Mouse (Mus musculus) central nervous system, embryonic 11.5 days (tissue): Measurements from ENCODE around the gene Rsph10b. TPM values are rescaled to one million over a fixed set of nuclear protein-coding genes. Genes with fewer than 3 reads are reported as not detected.

Source experiments
- polyA plus RNA-seq: library from polyadenylated mRNA; depleted of rRNA; stranded (reverse); fragments of >200 nt; gene quantifications from 2 replicates; pipeline ENCODE4 v1.2.3, GENCODE M21; 2012; rRNA removed

Gene Rsph10b
- polyA plus RNA-seq = 3.7 TPM in 2 replicates

DNA sequence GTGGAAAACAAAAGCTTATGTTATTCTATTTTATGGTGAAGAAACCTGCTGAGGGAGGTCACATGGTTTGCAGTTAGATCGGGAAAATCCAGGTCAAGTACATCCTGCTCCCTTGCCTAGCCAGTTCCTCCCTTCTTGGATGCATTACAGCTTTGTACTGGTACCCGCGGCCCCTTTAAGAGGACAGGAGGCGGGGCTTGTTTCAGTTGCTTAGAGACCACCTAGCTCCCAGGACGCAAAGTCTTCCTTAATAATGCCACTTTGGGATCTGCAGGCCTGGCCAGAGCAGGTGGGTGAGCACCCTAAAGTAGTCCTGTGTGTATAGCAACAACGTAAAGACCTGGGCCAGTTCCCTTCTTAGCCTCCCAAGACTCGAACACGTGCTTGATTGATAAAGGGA is at the start of gene Rsph10b:
TSS of gene Rsph10b (plus strand) at position 205 of the 400 bp plus-strand sequence.

DNA sequence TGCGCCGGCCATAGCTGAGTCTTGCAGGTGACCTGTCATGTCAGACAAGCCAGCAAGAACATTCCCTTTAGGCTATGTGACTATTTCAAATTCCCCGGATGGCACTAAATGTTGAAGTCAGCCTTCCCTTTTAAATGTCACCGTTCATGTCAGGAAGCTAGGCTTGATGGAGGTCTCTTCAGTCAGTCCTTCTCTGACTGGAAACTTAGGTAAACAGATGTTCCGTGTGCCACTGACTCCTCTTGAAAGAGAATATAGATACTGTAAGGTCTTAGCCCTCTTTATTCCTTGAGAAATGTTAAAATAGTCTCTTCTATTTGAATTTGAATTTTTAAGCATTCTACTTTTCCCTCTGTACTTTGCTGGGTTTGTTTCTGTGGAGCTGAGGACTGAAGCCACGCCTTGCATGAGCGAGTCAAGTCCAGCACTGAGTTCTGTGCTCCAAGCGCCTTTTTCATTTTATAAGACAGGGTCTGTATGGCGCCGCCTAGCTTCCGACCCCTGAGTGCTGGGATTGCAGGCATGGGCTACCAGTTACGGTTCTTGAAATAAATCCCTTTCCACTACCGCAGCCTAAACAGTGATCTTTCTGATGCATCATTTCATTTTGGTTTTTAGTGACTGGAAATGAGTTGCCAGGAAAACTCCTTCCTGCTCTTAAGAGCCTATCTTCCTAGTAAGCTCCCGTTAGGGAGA is 35.1 kb upstream of the Rsph10b start, which contains the start of gene Ankrd61:
TSS of gene Ankrd61 (minus strand) at position 51 of the 696 bp plus-strand sequence.

DNA sequence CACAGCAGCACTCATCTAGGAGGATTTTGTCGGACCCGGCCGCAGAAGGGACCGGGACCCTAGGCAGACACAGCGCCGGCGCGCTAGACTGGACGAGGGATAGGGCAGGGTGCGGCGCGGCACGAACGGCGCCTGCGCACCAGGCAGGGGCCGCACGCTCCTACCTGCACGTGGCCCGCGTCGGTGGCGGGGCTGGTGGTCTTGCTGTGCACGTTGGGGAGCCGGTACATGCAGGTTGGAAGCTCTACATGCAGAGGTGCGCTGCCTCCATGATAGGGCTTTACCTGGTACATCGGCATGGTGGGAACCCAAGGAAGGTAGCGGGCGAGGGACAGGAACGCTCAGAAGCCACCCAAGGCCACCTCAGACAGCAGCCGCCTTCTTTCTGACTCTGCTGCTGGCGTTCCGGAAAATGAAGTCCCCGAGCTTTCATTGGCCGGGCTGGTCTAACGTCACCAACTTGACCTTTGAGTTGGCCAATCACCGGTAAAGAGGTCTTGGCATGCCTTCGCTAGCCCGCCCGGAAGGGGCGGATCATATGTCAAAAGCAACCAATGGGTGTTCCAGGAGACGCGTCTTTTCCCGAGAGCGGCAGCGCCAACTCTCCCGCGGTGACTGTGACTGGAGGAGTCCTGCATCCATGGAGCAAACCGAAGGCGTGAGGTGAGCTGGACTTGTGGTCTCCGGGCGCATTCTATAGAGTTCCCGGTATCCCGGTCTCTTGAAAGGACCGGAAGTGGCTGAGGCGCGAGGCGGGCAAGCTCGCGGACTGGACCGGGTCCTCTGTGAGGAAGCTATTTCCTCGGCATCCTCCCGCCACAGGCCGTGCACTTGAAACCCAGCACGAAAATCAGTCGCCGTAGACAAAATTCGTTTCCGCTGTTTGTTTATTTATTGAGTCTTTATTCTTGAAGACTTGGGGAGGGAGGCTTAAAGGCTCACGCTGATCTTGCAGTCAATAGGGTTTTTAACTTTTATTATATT is 23.1 kb upstream of the Rsph10b start, which contains the start of the genes Aimp2 and Pms2:
TSS of gene Aimp2 (minus strand) at position 431 of the 984 bp plus-strand sequence.
TSS of gene Pms2 (plus strand) at position 548 of the 984 bp plus-strand sequence.

DNA sequence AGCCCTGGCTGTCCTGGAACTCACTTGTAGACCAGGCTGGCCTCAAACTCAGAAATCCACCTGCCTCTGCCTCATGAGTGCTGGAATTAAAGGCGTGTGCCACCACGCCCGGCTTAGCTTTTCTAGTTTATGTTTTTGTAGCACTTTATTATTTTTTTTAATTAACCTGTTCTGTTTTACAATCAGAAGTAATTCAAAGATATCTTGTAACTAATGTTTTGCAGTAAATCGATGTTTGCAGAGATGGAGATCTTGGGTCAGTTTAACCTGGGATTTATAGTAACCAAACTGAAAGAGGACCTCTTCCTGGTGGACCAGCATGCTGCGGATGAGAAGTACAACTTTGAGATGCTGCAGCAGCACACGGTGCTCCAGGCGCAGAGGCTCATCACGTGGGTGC is 5.0 kb upstream of the Rsph10b start, which contains the start of gene Gm42421:
TSS of gene Gm42421 (plus strand) at position 301 of the 400 bp plus-strand sequence.

DNA sequence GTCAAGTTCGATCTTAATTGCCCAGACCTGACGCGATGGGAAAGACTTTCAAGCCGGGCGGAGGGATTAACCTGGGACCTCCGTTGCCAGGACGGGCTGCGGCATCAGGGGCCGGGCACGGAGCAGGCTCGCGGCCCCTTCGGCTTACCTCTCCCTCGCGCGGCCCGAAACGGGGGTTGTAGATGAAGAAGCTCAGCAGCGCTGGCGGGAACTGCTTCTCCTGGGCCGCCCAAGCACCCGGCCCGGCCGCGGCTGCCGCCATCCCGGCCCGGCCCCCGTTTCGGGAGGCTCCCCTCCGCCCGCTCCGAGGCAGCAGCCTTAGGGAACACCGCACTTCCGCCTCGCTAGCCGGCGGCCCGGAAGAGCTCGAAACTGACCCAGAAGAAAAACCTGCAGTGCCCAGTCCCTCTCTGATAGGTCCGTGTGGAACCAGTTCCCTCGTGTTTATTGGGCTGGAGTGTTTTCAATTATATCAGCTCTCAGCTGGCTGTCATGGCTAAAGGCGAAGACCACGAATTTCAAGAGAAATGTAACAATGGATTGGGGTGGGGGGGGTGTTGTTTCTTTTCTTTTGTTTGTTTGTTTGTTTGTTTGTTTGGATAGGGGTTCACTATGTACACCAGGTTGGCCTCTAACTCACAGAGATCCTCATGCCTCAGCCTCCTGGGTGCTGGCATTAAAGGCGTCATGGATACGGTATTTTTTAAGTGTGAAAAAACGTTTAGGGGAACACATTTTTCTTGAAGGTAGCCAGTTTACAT is 81.9 kb downstream of the Rsph10b start, which contains the start of gene Ccz1:
TSS of gene Ccz1 (minus strand) at position 327 of the 761 bp plus-strand sequence.

DNA sequence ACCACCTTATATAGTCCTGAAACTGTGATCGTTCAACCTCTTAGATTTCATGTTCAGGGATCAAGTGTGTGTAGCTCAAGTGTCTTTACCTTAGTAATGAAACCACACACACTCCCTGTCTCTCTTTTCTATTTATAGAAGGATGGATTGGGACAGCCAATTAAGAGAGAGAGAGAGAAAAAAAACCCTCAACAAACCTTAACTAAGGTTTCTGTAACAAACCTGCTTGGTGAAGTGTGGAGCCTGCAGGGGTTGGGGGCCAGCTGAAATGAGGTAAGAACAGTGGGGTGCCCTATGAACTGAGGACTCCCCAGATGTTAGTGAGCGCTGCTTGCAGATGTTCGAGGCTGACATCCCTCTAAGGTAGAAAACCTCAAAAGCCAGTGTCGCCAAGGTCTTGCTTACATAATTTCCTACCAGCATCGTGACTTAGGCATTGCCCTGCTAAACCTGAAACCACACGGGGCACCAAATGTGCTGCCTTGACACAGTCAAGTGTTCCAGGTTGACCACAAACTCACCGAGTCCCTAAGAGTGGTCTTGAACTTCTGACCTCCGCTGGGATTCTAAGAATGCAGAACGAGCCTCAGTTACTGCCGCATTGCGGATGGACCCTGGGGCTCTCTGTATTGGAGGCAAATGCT is 93.9 kb downstream of the Rsph10b start, which contains the start of gene Ocm:
TSS of gene Ocm (minus strand) at position 51 of the 644 bp plus-strand sequence.

Other genes with a start within 250 kb of the Rsph10b start
- 19.1 and 21.9 TPM in 2 replicates for gene Usp42, start 200.8 kb upstream of the Rsph10b start, polyA plus RNA-seq
- gene Eif2ak1, start 115.2 kb upstream of the Rsph10b start, polyA plus RNA-seq = 21.1 and 28.6 TPM in 2 replicates
- 0.23 and 0.41 TPM in 2 replicates for gene Ankrd61, start 35.4 kb upstream of the Rsph10b start, polyA plus RNA-seq
- 60.2 and 80.2 TPM in 2 replicates for gene Aimp2, start 23.2 kb upstream of the Rsph10b start, polyA plus RNA-seq
- gene Pms2, start 23.1 kb upstream of the Rsph10b start, polyA plus RNA-seq = 18.8 and 21.6 TPM in 2 replicates
- gene Gm42421, start 4.9 kb upstream of the Rsph10b start, polyA plus RNA-seq = 1.7 and 2.8 TPM in 2 replicates
- 53.6 and 65.0 TPM in 2 replicates for gene Ccz1, start 81.8 kb downstream of the Rsph10b start, polyA plus RNA-seq
- gene Ocm, start 93.6 kb downstream of the Rsph10b start, polyA plus RNA-seq = not detected in 2 replicates
- gene Lmtk2, start 167.4 kb downstream of the Rsph10b start, polyA plus RNA-seq = 10.7 and 11.7 TPM in 2 replicates